Mouse (Mus musculus): ENCODE results near the gene Hspb2. TPM values are rescaled to one million over a fixed set of nuclear protein-coding genes. Genes with fewer than 3 reads are reported as not detected.

The Hspb2 gene
- polyA plus RNA-seq, 1 experiment = 5.4 TPM

GRCm38 (mm10) chr9:50767531-50768106, 15.5 kb upstream of the Hspb2 start:
- TF ChIP-seq POLR2A (IDR thresholded peaks at IDR 0.05; ENCODE audit: low read depth, low read length) (no peak), CTCF (IDR thresholded peaks at IDR 0.05; ENCODE audit: extremely low read depth, insufficient read depth, insufficient read length, insufficient replicate concordance) (no peak)
- peaks cover 4% of the 10 kb centered on the region; the same call in 1 of the 2 replicates for H3K36me3 ChIP-seq (ENCODE audit: control insufficient read depth, insufficient read depth, low read length)
- no peak for DNase-seq (ENCODE audit: low read depth in 1 of 2, low spot score in 2 of 2)
- 2% methylated on average over 17 of the region's 17 CpGs for WGBS
- no peaks in the 10 kb centered on the region for H3K27me3 ChIP-seq (ENCODE audit: control insufficient read depth, insufficient read depth, low read length)
- H3K4me1 ChIP-seq (ENCODE audit: control insufficient read depth, insufficient read depth, insufficient read length) = no peaks in the 10 kb centered on the region; the same call in 1 of the 2 replicates
- peak overlapping the region; percentile 67 for H3K4me3 ChIP-seq (ENCODE audit: extremely low read depth, insufficient read depth, insufficient read length)
- H3K27ac ChIP-seq (ENCODE audit: insufficient read depth, low read length) = peak overlapping the region; percentile 94

- no peaks in the 10 kb centered on the region for H3K27me3 ChIP-seq (ENCODE audit: control insufficient read depth, insufficient read depth, low read length)
- no peak overlapping the region for H3K27ac ChIP-seq (ENCODE audit: insufficient read depth, low read length)
- TF ChIP-seq CTCF (IDR thresholded peaks at IDR 0.05; ENCODE audit: extremely low read depth, insufficient read depth, insufficient read length, insufficient replicate concordance) = no peak
- TF ChIP-seq POLR2A (IDR thresholded peaks at IDR 0.05; ENCODE audit: low read depth, low read length) = no peak
- WGBS = 87% methylated on average over 1 of the region's 1 CpGs
- no peak for DNase-seq (ENCODE audit: low read depth in 1 of 2, low spot score in 2 of 2)
- H3K36me3 ChIP-seq (ENCODE audit: control insufficient read depth, insufficient read depth, low read length) = peaks cover 4% of the 10 kb centered on the region; the same call in 1 of the 2 replicates
- H3K4me3 ChIP-seq (ENCODE audit: extremely low read depth, insufficient read depth, insufficient read length) = no peak overlapping the region
- no peaks in the 10 kb centered on the region for H3K4me1 ChIP-seq (ENCODE audit: control insufficient read depth, insufficient read depth, insufficient read length)
These were observed 11.2 kb upstream of the Hspb2 start for GRCm38 (mm10) chr9:50763331-50763730.

GRCm38 (mm10) chr9:50761520-50762243, 9.5 kb upstream of the Hspb2 start:
- WGBS = 70% methylated on average over 6 of the region's 6 CpGs
- Histone ChIP-seq H3K4me3 (ENCODE audit: extremely low read depth, insufficient read depth, insufficient read length) (no peak overlapping the region), H3K27me3 (ENCODE audit: control insufficient read depth, insufficient read depth, low read length) (no peaks in the 10 kb centered on the region), H3K4me1 (ENCODE audit: control insufficient read depth, insufficient read depth, insufficient read length) (no peaks in the 10 kb centered on the region), H3K36me3 (ENCODE audit: control insufficient read depth, insufficient read depth, low read length) (peaks cover 4% of the 10 kb centered on the region; the same call in 1 of the 2 replicates), H3K27ac (ENCODE audit: insufficient read depth, low read length) (no peak overlapping the region)
- no peak for TF ChIP-seq POLR2A (IDR thresholded peaks at IDR 0.05; ENCODE audit: low read depth, low read length)
- TF ChIP-seq CTCF (IDR thresholded peaks at IDR 0.05; ENCODE audit: extremely low read depth, insufficient read depth, insufficient read length, insufficient replicate concordance) = no peak
- DNase-seq (ENCODE audit: low read depth in 1 of 2, low spot score in 2 of 2) = no peak

GRCm38 (mm10) chr9:50756711-50757110, 4.6 kb upstream of the Hspb2 start:
- Histone ChIP-seq H3K36me3 (ENCODE audit: control insufficient read depth, insufficient read depth, low read length) (no peaks in the 10 kb centered on the region), H3K27me3 (ENCODE audit: control insufficient read depth, insufficient read depth, low read length) (no peaks in the 10 kb centered on the region), H3K4me1 (ENCODE audit: control insufficient read depth, insufficient read depth, insufficient read length) (no peaks in the 10 kb centered on the region), H3K4me3 (ENCODE audit: extremely low read depth, insufficient read depth, insufficient read length) (no peak overlapping the region), H3K27ac (ENCODE audit: insufficient read depth, low read length) (no peak overlapping the region)
- DNase-seq (ENCODE audit: low read depth in 1 of 2, low spot score in 2 of 2) = no peak
- TF ChIP-seq CTCF (IDR thresholded peaks at IDR 0.05; ENCODE audit: extremely low read depth, insufficient read depth, insufficient read length, insufficient replicate concordance) (no peak), POLR2A (IDR thresholded peaks at IDR 0.05; ENCODE audit: low read depth, low read length) (no peak)
- 76% methylated on average over 5 of the region's 5 CpGs for WGBS

GRCm38 (mm10) chr9:50753947-50754346, 1.8 kb upstream of the Hspb2 start:
- H3K27ac ChIP-seq (ENCODE audit: insufficient read depth, low read length) = no peak overlapping the region
- no peaks in the 10 kb centered on the region for H3K27me3 ChIP-seq (ENCODE audit: control insufficient read depth, insufficient read depth, low read length)

GRCm38 (mm10) chr9:50752784-50753615, 846 bp upstream of the Hspb2 start:
- Histone ChIP-seq H3K27me3 (ENCODE audit: control insufficient read depth, insufficient read depth, low read length) (no peaks in the 10 kb centered on the region), H3K4me3 (ENCODE audit: extremely low read depth, insufficient read depth, insufficient read length) (peak overlapping the region; percentile 17; the same call in 1 of the 2 replicates), H3K27ac (ENCODE audit: insufficient read depth, low read length) (no peak overlapping the region; the same call in 1 of the 2 replicates), H3K4me1 (ENCODE audit: control insufficient read depth, insufficient read depth, insufficient read length) (no peaks in the 10 kb centered on the region), H3K36me3 (ENCODE audit: control insufficient read depth, insufficient read depth, low read length) (no peaks in the 10 kb centered on the region)
- DNase-seq (ENCODE audit: low read depth in 1 of 2, low spot score in 2 of 2) = no peak
- 84% methylated on average over 17 of the region's 17 CpGs for WGBS
- no peak for TF ChIP-seq CTCF (IDR thresholded peaks at IDR 0.05; ENCODE audit: extremely low read depth, insufficient read depth, insufficient read length, insufficient replicate concordance)
- no peak for TF ChIP-seq POLR2A (IDR thresholded peaks at IDR 0.05; ENCODE audit: low read depth, low read length)

More at GRCm38 (mm10) chr9:50753947-50754346, 1.8 kb upstream of the Hspb2 start:
- no peak for DNase-seq (ENCODE audit: low read depth in 1 of 2, low spot score in 2 of 2)
- Histone ChIP-seq H3K36me3 (ENCODE audit: control insufficient read depth, insufficient read depth, low read length) (no peaks in the 10 kb centered on the region), H3K4me1 (ENCODE audit: control insufficient read depth, insufficient read depth, insufficient read length) (no peaks in the 10 kb centered on the region), H3K4me3 (ENCODE audit: extremely low read depth, insufficient read depth, insufficient read length) (no peak overlapping the region)
- TF ChIP-seq POLR2A (IDR thresholded peaks at IDR 0.05; ENCODE audit: low read depth, low read length) = no peak
- no peak for TF ChIP-seq CTCF (IDR thresholded peaks at IDR 0.05; ENCODE audit: extremely low read depth, insufficient read depth, insufficient read length, insufficient replicate concordance)
- WGBS = 67% methylated on average over 7 of the region's 7 CpGs
